Mouse (Mus musculus): ENCODE results near the gene Sh2d3c. TPM values are rescaled to one million over a fixed set of nuclear protein-coding genes. Genes with fewer than 3 reads are reported as not detected.

The Sh2d3c gene
- polyA plus RNA-seq, 1 experiment from 2014 or later, result 27.6 TPM

- H3K4me1 ChIP-seq, result peaks cover 19% of the 10 kb centered on the region
- no peak overlapping the region for H3K27ac ChIP-seq (replicated peaks)
- peaks cover 20% of the 10 kb centered on the region for H3K27me3 ChIP-seq
- 5% methylated on average over 47 of the region's 58 CpGs for WGBS
- peak overlapping the region; percentile 23; the same call in 1 of the 2 replicates for H3K9ac ChIP-seq
- H3K4me3 ChIP-seq (replicated peaks), result peak overlapping the region; percentile 49
- peaks cover 12% of the 10 kb centered on the region for H3K36me3 ChIP-seq
- H3K4me2 ChIP-seq (replicated peaks), result peak overlapping the region; percentile 93
- H3K9me3 ChIP-seq (replicated peaks), result no peaks in the 10 kb centered on the region
- peak; percentile 55 for ATAC-seq (ENCODE audit: insufficient number of reproducible peaks, low FRiP score, low TSS enrichment, low read depth)
Observed at GRCm38 (mm10) chr2:32741273-32742172, 20.7 kb downstream of the Sh2d3c start.

- Histone ChIP-seq H3K9ac (no peak overlapping the region), H3K27me3 (peaks cover 20% of the 10 kb centered on the region), H3K9me3 (replicated peaks) (no peaks in the 10 kb centered on the region), H3K27ac (replicated peaks) (no peak overlapping the region), H3K4me1 (peaks cover 19% of the 10 kb centered on the region), H3K4me3 (replicated peaks) (peak overlapping the region; percentile 49), H3K4me2 (replicated peaks) (peak overlapping the region; percentile 93), H3K36me3 (peaks cover 18% of the 10 kb centered on the region)
- peak; percentile 66 for ATAC-seq (ENCODE audit: insufficient number of reproducible peaks, low FRiP score, low TSS enrichment, low read depth)
- WGBS, result 6% methylated on average over 18 of the region's 18 CpGs
Observed at GRCm38 (mm10) chr2:32742173-32742531, 21.3 kb downstream of the Sh2d3c start.

GRCm38 (mm10) chr2:32744272-32744982 lies 23.6 kb downstream of the Sh2d3c start:
- no peaks in the 10 kb centered on the region for H3K9me3 ChIP-seq (replicated peaks)
- peaks cover 19% of the 10 kb centered on the region for H3K4me1 ChIP-seq
- no peak overlapping the region for H3K4me3 ChIP-seq (replicated peaks)
- peaks cover 20% of the 10 kb centered on the region for H3K27me3 ChIP-seq
- WGBS, result 68% methylated on average over 15 of the region's 15 CpGs
- H3K27ac ChIP-seq (replicated peaks), result no peak overlapping the region
- ATAC-seq (ENCODE audit: insufficient number of reproducible peaks, low FRiP score, low TSS enrichment, low read depth), result no peak
- peaks cover 25% of the 10 kb centered on the region for H3K36me3 ChIP-seq
- H3K9ac ChIP-seq, result no peak overlapping the region
- H3K4me2 ChIP-seq (replicated peaks), result no peak overlapping the region

- Histone ChIP-seq H3K9me3 (replicated peaks) (no peaks in the 10 kb centered on the region), H3K9ac (no peak overlapping the region), H3K4me3 (replicated peaks) (no peak overlapping the region), H3K36me3 (peaks cover 29% of the 10 kb centered on the region), H3K27me3 (no peaks in the 10 kb centered on the region), H3K4me1 (peaks cover 13% of the 10 kb centered on the region), H3K27ac (replicated peaks) (no peak overlapping the region), H3K4me2 (replicated peaks) (no peak overlapping the region)
- 87% methylated on average over 16 of the region's 16 CpGs for WGBS
- ATAC-seq (ENCODE audit: insufficient number of reproducible peaks, low FRiP score, low TSS enrichment, low read depth), result no peak
Observed at GRCm38 (mm10) chr2:32749082-32749481, 28.2 kb downstream of the Sh2d3c start.

GRCm38 (mm10) chr2:32750199-32750598 lies 29.3 kb downstream of the Sh2d3c start:
- Histone ChIP-seq H3K27me3 (no peaks in the 10 kb centered on the region), H3K27ac (replicated peaks) (no peak overlapping the region), H3K4me3 (replicated peaks) (no peak overlapping the region), H3K4me2 (replicated peaks) (no peak overlapping the region), H3K9me3 (replicated peaks) (no peaks in the 10 kb centered on the region), H3K4me1 (peaks cover 13% of the 10 kb centered on the region), H3K9ac (no peak overlapping the region), H3K36me3 (peaks cover 38% of the 10 kb centered on the region)
- no peak for ATAC-seq (ENCODE audit: insufficient number of reproducible peaks, low FRiP score, low TSS enrichment, low read depth)
- WGBS, result 73% methylated on average over 7 of the region's 7 CpGs

- WGBS, result 14% methylated on average over 31 of the region's 31 CpGs
- H3K4me2 ChIP-seq (replicated peaks), result peak overlapping the region; percentile 56
- H3K9ac ChIP-seq, result no peak overlapping the region
- peak overlapping the region; percentile 38 for H3K4me3 ChIP-seq (replicated peaks)
- peaks cover 13% of the 10 kb centered on the region for H3K4me1 ChIP-seq
- H3K27ac ChIP-seq (replicated peaks), result peak overlapping the region; percentile 22; the same call in 1 of the 2 replicates
- H3K36me3 ChIP-seq, result peaks cover 30% of the 10 kb centered on the region; the same call in 1 of the 2 replicates
- H3K9me3 ChIP-seq (replicated peaks), result no peaks in the 10 kb centered on the region
- ATAC-seq (ENCODE audit: insufficient number of reproducible peaks, low FRiP score, low TSS enrichment, low read depth), result peak; percentile 79
- no peaks in the 10 kb centered on the region for H3K27me3 ChIP-seq
Observed at GRCm38 (mm10) chr2:32750887-32751664, 30.2 kb downstream of the Sh2d3c start.

GRCm38 (mm10) chr2:32751665-32752033 lies 30.8 kb downstream of the Sh2d3c start:
- no peak for ATAC-seq (ENCODE audit: insufficient number of reproducible peaks, low FRiP score, low TSS enrichment, low read depth)
- no peaks in the 10 kb centered on the region for H3K9me3 ChIP-seq (replicated peaks)
- no peaks in the 10 kb centered on the region for H3K27me3 ChIP-seq
- H3K4me1 ChIP-seq, result peaks cover 14% of the 10 kb centered on the region
- peak overlapping the region; percentile 56 for H3K4me2 ChIP-seq (replicated peaks)
- no peak overlapping the region for H3K27ac ChIP-seq (replicated peaks)
- peaks cover 25% of the 10 kb centered on the region; the same call in 1 of the 2 replicates for H3K36me3 ChIP-seq
- WGBS, result 25% methylated on average over 9 of the region's 10 CpGs
- H3K9ac ChIP-seq, result no peak overlapping the region
- H3K4me3 ChIP-seq (replicated peaks), result peak overlapping the region; percentile 38

GRCm38 (mm10) chr2:32752181-32752580 lies 31.3 kb downstream of the Sh2d3c start:
- whole genome bisulfite sequencing, result 68% methylated on average over 10 of the region's 10 CpGs
- ATAC-seq (ENCODE audit: insufficient number of reproducible peaks, low FRiP score, low TSS enrichment, low read depth), result no peak
- Histone ChIP-seq H3K4me3 (replicated peaks) (no peak overlapping the region), H3K4me2 (replicated peaks) (no peak overlapping the region), H3K4me1 (peaks cover 17% of the 10 kb centered on the region), H3K9ac (no peak overlapping the region), H3K27me3 (no peaks in the 10 kb centered on the region), H3K36me3 (peaks cover 19% of the 10 kb centered on the region; the same call in 1 of the 2 replicates), H3K9me3 (replicated peaks) (no peaks in the 10 kb centered on the region), H3K27ac (replicated peaks) (no peak overlapping the region)

- H3K27me3 ChIP-seq, result no peaks in the 10 kb centered on the region
- WGBS, result 33% methylated on average over 6 of the region's 6 CpGs
- H3K9ac ChIP-seq, result no peak overlapping the region
- H3K9me3 ChIP-seq (replicated peaks), result no peaks in the 10 kb centered on the region
- ATAC-seq (ENCODE audit: insufficient number of reproducible peaks, low FRiP score, low TSS enrichment, low read depth), result no peak
- H3K27ac ChIP-seq (replicated peaks), result peak overlapping the region; percentile 48; the same call in 1 of the 2 replicates
- peak overlapping the region; percentile 79 for H3K4me3 ChIP-seq (replicated peaks)
- H3K4me1 ChIP-seq, result peaks cover 14% of the 10 kb centered on the region
- H3K36me3 ChIP-seq, result peaks cover 30% of the 10 kb centered on the region
- H3K4me2 ChIP-seq (replicated peaks), result peak overlapping the region; percentile 56
Observed at GRCm38 (mm10) chr2:32756674-32757055, 35.8 kb downstream of the Sh2d3c start.

- ATAC-seq (ENCODE audit: insufficient number of reproducible peaks, low FRiP score, low TSS enrichment, low read depth), result peak; percentile 92
- under 1% methylated on average over 56 of the region's 66 CpGs for WGBS
Observed at GRCm38 (mm10) chr2:32757056-32757845, 36.4 kb downstream of the Sh2d3c start, which contains the start of gene Tor2a. TSS of gene Tor2a (plus strand) at chr2:32757234.

More at GRCm38 (mm10) chr2:32757056-32757845, 36.4 kb downstream of the Sh2d3c start, which contains the start of gene Tor2a:
- Histone ChIP-seq H3K27me3 (no peaks in the 10 kb centered on the region), H3K4me1 (peaks cover 11% of the 10 kb centered on the region), H3K27ac (replicated peaks) (peak within 1 kb of the TSS; percentile 94), H3K36me3 (peaks cover 36% of the 10 kb centered on the region), H3K4me2 (replicated peaks) (peak within 1 kb of the TSS; percentile 56), H3K9ac (peak within 1 kb of the TSS; percentile 87), H3K9me3 (replicated peaks) (no peaks in the 10 kb centered on the region), H3K4me3 (replicated peaks) (peak within 1 kb of the TSS; percentile 79)

All from embryonic facial prominence, embryonic 15.5 days (tissue).